Mouse (Mus musculus) gonadal fat pad, adult 2 months (tissue): Measurements from ENCODE around the gene Ddit4. TPM values are rescaled to one million over a fixed set of nuclear protein-coding genes. Genes with fewer than 3 reads are reported as not detected.

Experiments used
- DNase-seq: peaks from one replicate; pipeline ENCODE4 v3.0.0-alpha.2; 2012; ENCODE audit warnings: low read depth
- polyA plus RNA-seq: library from polyadenylated mRNA; depleted of rRNA; stranded (reverse); fragments of >200 nt; gene quantifications from 2 replicates; pipeline ENCODE4 v1.2.3, GENCODE M21; 2012

Gene Ddit4
- polyA plus RNA-seq, 1 experiment = 94.7 TPM

GRCm38 (mm10) chr10:59949255-59949648, 2.4 kb downstream of the Ddit4 start:
- DNase-seq = no peak

DNA sequence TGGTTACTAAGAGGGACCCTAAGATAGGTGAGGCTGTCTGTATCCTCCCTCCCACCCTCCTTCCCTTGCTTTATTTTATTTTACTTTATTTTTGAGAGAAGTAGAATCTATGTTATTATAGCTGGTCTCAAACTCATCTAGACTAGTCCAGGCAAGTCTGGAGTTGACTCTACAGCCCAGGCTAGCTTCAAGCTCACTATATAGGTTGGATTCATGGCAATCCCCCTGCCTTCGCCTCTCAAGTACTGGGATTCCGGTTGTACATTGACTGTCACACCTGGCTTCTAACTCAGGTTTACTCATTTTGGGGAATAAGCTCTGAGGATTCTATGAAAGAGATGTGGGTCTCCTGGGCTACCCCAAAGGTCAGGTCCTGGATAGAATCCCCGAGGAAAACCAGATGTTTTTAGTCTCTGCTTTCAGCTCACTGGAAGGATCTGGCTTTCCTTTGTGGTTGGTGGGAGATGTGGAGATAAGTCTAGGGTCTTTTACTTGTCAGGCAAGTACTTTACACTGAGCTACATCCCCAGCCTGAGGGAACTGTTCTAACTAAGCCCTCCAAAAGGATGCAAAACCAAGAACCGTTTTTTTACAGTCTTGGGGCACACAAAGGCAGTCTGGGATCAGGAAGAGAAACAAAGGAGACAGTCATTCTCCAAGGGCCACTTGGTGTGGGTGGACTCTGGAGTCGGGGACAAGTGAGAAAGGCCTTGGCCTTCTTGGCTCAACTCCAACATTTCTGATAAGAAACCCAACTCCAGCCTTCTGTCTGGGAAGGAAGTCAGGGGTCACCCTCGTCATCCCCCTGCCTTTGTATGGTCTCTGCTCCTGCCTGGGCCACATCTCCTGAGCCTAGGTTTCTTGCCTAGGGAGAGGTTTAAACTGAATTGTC, 3.0 kb downstream of the Ddit4 start:
- no peak for DNase-seq

- peak; percentile 67 for DNase-seq
Measured at GRCm38 (mm10) chr10:59947296-59948073, 4.1 kb downstream of the Ddit4 start.

- DNase-seq = no peak
Measured at GRCm38 (mm10) chr10:59946362-59946761, 5.3 kb downstream of the Ddit4 start.

- no peak for DNase-seq
Measured at GRCm38 (mm10) chr10:59945416-59945815, 6.2 kb downstream of the Ddit4 start.

GRCm38 (mm10) chr10:59943421-59943989, 8.1 kb downstream of the Ddit4 start:
- DNase-seq = no peak

GRCm38 (mm10) chr10:59942847-59943420, 8.7 kb downstream of the Ddit4 start:
- no peak for DNase-seq

- no peak for DNase-seq
Measured at GRCm38 (mm10) chr10:59942281-59942846, 9.3 kb downstream of the Ddit4 start.

DNA sequence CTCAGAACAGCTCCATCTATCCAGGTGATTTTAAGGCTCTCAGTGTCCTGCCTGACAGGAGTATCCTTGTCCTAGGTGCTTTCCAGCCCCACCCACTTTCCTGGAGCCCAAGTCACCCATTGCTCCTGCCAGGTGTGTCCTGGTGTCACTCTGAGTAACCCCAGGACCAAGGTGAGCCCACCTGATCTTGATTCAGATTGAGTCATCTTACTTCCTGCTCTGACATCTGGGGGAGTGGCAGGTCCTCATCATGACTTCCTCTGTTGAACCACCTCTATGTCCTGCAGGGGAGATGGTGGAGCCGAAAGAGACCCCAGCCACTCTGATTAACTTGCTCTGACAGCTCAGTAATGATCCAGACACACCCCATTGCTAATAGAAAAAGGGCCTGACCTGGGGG, 12.6 kb downstream of the Ddit4 start:
- DNase-seq = no peak

- DNase-seq = no peak
Measured at GRCm38 (mm10) chr10:59938662-59939061, 13.0 kb downstream of the Ddit4 start.

- DNase-seq = no peak
Measured at GRCm38 (mm10) chr10:59936058-59936856, 15.4 kb downstream of the Ddit4 start.

- no peak for DNase-seq
Measured at GRCm38 (mm10) chr10:59934039-59934438, 17.6 kb downstream of the Ddit4 start.

GRCm38 (mm10) chr10:59932521-59932920, 19.1 kb downstream of the Ddit4 start:
- DNase-seq = no peak

DNA sequence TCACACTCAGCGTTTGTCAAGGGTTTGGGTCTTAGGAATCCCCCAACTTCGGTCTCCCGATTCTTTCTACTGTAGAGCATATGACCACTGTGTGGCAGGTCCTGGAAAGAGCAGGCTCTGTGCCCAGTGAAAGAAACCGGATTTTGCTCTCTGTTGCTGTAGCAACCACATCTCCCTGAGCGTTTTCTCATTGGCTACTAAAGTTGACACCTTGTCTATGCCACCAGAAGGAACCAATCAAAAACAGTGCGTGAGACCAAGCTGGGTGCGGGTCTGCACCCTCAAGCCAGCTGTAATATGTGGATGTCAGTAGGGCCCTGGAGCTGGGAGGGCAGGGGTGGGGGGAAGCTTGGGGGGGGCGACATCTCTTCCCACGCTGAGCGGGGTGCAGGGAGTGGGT, 20.6 kb downstream of the Ddit4 start:
- no peak for DNase-seq

DNA sequence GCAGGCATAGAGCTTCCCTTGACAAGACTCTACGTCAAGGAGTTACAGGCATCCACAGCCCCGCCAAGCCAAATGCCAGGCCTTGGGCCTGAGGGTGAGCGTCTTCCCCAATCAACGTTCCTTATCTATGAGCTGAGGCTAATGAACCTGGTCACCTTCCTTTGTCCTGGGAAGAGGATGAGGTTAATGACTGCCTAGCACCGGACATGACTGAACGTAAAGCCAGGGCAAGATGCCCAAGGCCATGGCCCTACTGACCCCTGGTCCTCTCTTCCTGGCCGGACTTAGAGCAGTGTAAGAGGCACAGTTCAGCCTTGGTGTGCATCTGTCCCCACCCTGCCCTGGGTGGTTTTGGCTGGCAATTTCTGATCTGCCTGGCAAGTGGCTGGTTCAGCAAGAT, 22.4 kb downstream of the Ddit4 start:
- no peak for DNase-seq

- DNase-seq = no peak
Measured at GRCm38 (mm10) chr10:59924305-59924704, 27.3 kb downstream of the Ddit4 start.

GRCm38 (mm10) chr10:59923493-59923892, 28.1 kb downstream of the Ddit4 start:
- no peak for DNase-seq

GRCm38 (mm10) chr10:59920810-59921681, 30.6 kb downstream of the Ddit4 start:
- no peak for DNase-seq

- no peak for DNase-seq
Measured at GRCm38 (mm10) chr10:59920485-59920809, 31.2 kb downstream of the Ddit4 start.
